Mouse (Mus musculus) small intestine, adult 2 months (tissue): ENCODE data around the gene Rbm20.

Source experiments
- CTCF ChIP-seq: fragments of 200-500 bp; IDR thresholded peaks from 2 replicates; pipeline ENCODE4 v1.5.1; 2012; ENCODE audit warnings: low read depth, mild to moderate bottlenecking, control low read depth, inconsistent platforms, low read length, moderate library complexity, mixed read lengths; ENCODE audit not compliant: insufficient replicate concordance, insufficient read length; ENCODE audit errors: extremely low read depth
- POLR2A ChIP-seq: fragments of 200-500 bp; IDR thresholded peaks from 2 replicates; pipeline ENCODE4 v1.6.1; 2012; ENCODE audit warnings: low read depth, mild to moderate bottlenecking, control low read depth, inconsistent platforms, low read length, moderate library complexity

- TF ChIP-seq POLR2A (no peak), CTCF (no peak)
Observed at GRCm38 (mm10) chr19:53726755-53727154, 49.6 kb downstream of the Rbm20 start.
